Mouse (Mus musculus) kidney, embryonic 15.5 days (tissue): ENCODE data around the gene G6pd2. TPM values are rescaled to one million over a fixed set of nuclear protein-coding genes. Genes with fewer than 3 reads are reported as not detected.

ENCODE experiments used
- ATAC-seq: fragments of 200-750 bp; cut with Nextera tagmentation; replicated peaks from 2 replicates; pipeline ENCODE4 v1.8.0; 2017; ENCODE audit warnings: moderate TSS enrichment; ENCODE audit not compliant: low FRiP score
- H3K27ac ChIP-seq: fragments of 300-500 bp; sonication (generic); 2 replicates; pipeline ENCODE4 v1.5.1; 2015; ENCODE audit warnings: mild to moderate bottlenecking, inconsistent platforms
- H3K27me3 ChIP-seq: fragments of 300-500 bp; sonication (generic); 2 replicates; pipeline ENCODE4 v1.6.1; 2015; ENCODE audit warnings: inconsistent platforms
- H3K36me3 ChIP-seq: fragments of 300-500 bp; sonication (generic); 2 replicates; pipeline ENCODE4 v1.6.1; 2015; ENCODE audit warnings: inconsistent platforms
- H3K4me1 ChIP-seq: fragments of 300-500 bp; sonication (generic); 2 replicates; pipeline ENCODE4 v1.6.1; 2015; ENCODE audit warnings: inconsistent platforms
- H3K4me2 ChIP-seq: fragments of 300-500 bp; sonication (generic); 2 replicates; pipeline ENCODE4 v1.6.1; 2015; ENCODE audit warnings: moderate library complexity, mild to moderate bottlenecking, inconsistent platforms
- H3K4me3 ChIP-seq: fragments of 300-500 bp; sonication (generic); replicated peaks from 2 replicates; pipeline ENCODE4 v1.5.1; 2015; ENCODE audit warnings: mild to moderate bottlenecking, inconsistent platforms
- H3K9ac ChIP-seq: fragments of 300-500 bp; sonication (generic); 2 replicates; pipeline ENCODE4 v1.6.1; 2015; ENCODE audit warnings: mild to moderate bottlenecking, inconsistent platforms
- H3K9me3 ChIP-seq: fragments of 300-500 bp; sonication (generic); replicated peaks from 2 replicates; pipeline ENCODE4 v1.6.1; 2016; ENCODE audit warnings: inconsistent platforms
- WGBS: fragments of 180-500 bp; shearing (Covaris S2); methylation state at CpG from one replicate; pipeline ENCODE4 v1.1.7; 2015; ENCODE audit warnings: mixed read lengths; 5-methylcytosine and 5-hydroxymethylcytosine counted together
- polyA plus RNA-seq: library from polyadenylated mRNA; unstranded; fragments of >200 nt; fragmentation: Nextera tagmentation; extraction: Ambion mirVana; gene quantifications from 2 replicates; pipeline ENCODE4 v1.2.1, GENCODE M21; 2015

Gene G6pd2
- not detected in 2 replicates for polyA plus RNA-seq

DNA sequence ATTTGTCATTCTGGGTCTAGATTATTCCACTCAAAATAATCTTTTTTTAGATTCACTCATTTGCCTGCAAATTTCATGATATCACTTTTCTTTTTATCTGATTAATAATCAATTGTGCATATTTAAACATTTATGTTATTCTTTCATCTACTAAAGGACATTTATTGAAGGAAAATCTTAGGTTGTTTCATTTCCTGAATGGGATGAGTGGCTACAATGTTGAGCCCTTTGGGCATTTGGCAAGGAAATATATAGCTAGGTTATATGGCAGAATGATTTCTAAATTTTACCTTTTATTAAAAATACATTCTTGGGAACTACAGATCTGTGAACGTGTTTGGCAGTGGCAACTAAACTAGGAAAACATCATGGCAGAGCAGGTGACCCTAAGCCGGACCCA is at the start of gene G6pd2:
TSS of gene G6pd2 (plus strand) at position 301 of the 400 bp plus-strand sequence.
- H3K36me3 ChIP-seq, result no peaks in the 10 kb centered on the region
- H3K27me3 ChIP-seq, result no peaks in the 10 kb centered on the region
- H3K4me3 ChIP-seq, result no peak within 1 kb of the TSS
- no peaks in the 10 kb centered on the region for H3K9me3 ChIP-seq
- WGBS, result 87% methylated on average over 2 of the region's 2 CpGs
- no peak for ATAC-seq
- H3K9ac ChIP-seq, result no peak within 1 kb of the TSS
- no peak within 1 kb of the TSS for H3K4me2 ChIP-seq
- H3K4me1 ChIP-seq, result no peaks in the 10 kb centered on the region
- no peak within 1 kb of the TSS for H3K27ac ChIP-seq

DNA sequence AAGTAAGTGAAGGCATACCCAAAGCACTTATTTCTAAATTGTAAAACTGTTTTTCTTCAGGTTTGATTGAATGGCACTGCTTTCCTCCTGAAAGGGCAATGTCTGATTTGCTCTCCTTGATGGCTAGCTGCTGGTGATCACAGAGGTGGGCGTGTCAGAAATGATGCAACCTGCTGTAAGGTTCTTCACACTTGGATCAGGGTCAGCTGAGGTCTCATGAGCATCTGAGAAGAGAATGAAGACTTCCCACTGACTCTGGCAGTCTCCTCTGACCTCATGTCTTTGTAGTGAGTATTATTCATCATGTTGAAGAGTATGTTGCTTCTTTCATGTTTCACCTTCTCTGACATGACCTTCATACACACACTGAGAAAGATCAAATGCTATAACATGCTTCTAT is 44.4 kb upstream of the G6pd2 start:
- no peak overlapping the region for H3K4me3 ChIP-seq
- H3K9me3 ChIP-seq, result no peaks in the 10 kb centered on the region
- no peak overlapping the region for H3K27ac ChIP-seq
- no peaks in the 10 kb centered on the region for H3K27me3 ChIP-seq
- H3K36me3 ChIP-seq, result no peaks in the 10 kb centered on the region
- H3K9ac ChIP-seq, result no peak overlapping the region
- H3K4me2 ChIP-seq, result no peak overlapping the region
- no peak for ATAC-seq
- H3K4me1 ChIP-seq, result no peaks in the 10 kb centered on the region
- 71% methylated on average over 1 of the region's 1 CpGs for WGBS

GRCm38 (mm10) chr5:61832935-61833551 is 24.4 kb downstream of the G6pd2 start:
- Histone ChIP-seq H3K4me2 (no peak overlapping the region), H3K27ac (no peak overlapping the region), H3K9ac (no peak overlapping the region), H3K9me3 (no peaks in the 10 kb centered on the region), H3K27me3 (no peaks in the 10 kb centered on the region), H3K36me3 (no peaks in the 10 kb centered on the region), H3K4me3 (no peak overlapping the region), H3K4me1 (no peaks in the 10 kb centered on the region)
- no peak for ATAC-seq

DNA sequence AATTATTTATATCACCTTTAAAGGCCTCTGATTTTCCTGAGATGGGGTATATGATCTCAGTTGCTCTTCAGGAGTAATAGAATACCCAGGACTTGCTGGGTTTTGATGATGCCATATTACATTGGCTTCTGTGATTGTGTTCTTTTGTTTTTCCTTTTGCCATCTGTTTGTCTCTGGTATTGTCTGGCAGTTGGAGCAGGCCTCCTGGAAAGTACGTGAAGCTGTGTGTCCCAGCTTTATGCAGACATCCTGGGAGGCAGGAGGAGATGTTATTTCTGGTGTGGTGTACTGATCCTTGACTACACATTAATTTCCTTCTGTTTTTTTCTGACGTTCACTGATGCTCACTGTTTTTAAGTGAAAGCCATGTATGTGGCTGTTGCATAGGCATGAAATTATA is 35.3 kb downstream of the G6pd2 start:
- Histone ChIP-seq H3K9me3 (no peaks in the 10 kb centered on the region), H3K36me3 (no peaks in the 10 kb centered on the region), H3K4me3 (no peak overlapping the region), H3K4me1 (no peaks in the 10 kb centered on the region), H3K4me2 (no peak overlapping the region), H3K27me3 (no peaks in the 10 kb centered on the region), H3K27ac (no peak overlapping the region), H3K9ac (no peak overlapping the region)
- no peak for ATAC-seq
- WGBS, result 75% methylated on average over 2 of the region's 2 CpGs
